Mouse (Mus musculus) midbrain, embryonic 14.5 days (tissue): ENCODE measurements around the gene 2310022B05Rik. TPM values are rescaled to one million over a fixed set of nuclear protein-coding genes. Genes with fewer than 3 reads are reported as not detected.

Experiments used
- ATAC-seq: fragments of 200-750 bp; cut with Nextera tagmentation; 2 replicates; pipeline ENCODE4 v1.8.0; 2017; ENCODE audit warnings: moderate number of reproducible peaks, moderate library complexity; ENCODE audit not compliant: low FRiP score, low TSS enrichment
- DNase-seq: peaks from one replicate; pipeline ENCODE4 v3.0.0-alpha.2; 2015
- H3K27ac ChIP-seq: fragments of 300-500 bp; sonication (generic); replicated peaks from 2 replicates; pipeline ENCODE4 v1.5.1; 2014; ENCODE audit warnings: mild to moderate bottlenecking, low read depth, low read length, moderate library complexity
- H3K27me3 ChIP-seq: fragments of 300-500 bp; sonication (generic); 2 replicates; pipeline ENCODE4 v1.6.1; 2014; ENCODE audit warnings: low read length, control low read depth, mixed read lengths; ENCODE audit not compliant: control insufficient read depth, insufficient read depth
- H3K36me3 ChIP-seq: fragments of 300-500 bp; sonication (generic); 2 replicates; pipeline ENCODE4 v1.6.1; 2014; ENCODE audit warnings: low read length, control low read depth; ENCODE audit not compliant: control insufficient read depth, insufficient read depth
- H3K4me1 ChIP-seq: fragments of 300-500 bp; sonication (generic); 2 replicates; pipeline ENCODE4 v1.6.1; 2014; ENCODE audit warnings: mild to moderate bottlenecking, antibody characterized with exemption, low read length, control low read depth; ENCODE audit not compliant: control insufficient read depth, insufficient read depth
- H3K4me2 ChIP-seq: fragments of 300-500 bp; sonication (generic); 2 replicates; pipeline ENCODE4 v1.6.1; 2014; ENCODE audit warnings: mild to moderate bottlenecking, low read length, moderate library complexity
- H3K4me3 ChIP-seq: fragments of 300-500 bp; sonication (generic); replicated peaks from 2 replicates; pipeline ENCODE4 v1.5.1; 2014; ENCODE audit warnings: low read depth, low read length
- H3K9ac ChIP-seq: fragments of 300-500 bp; sonication (generic); replicated peaks from 2 replicates; pipeline ENCODE4 v1.6.1; 2014; ENCODE audit warnings: mild to moderate bottlenecking, low read length, moderate library complexity
- H3K9me3 ChIP-seq: fragments of 300-500 bp; sonication (generic); 2 replicates; pipeline ENCODE4 v1.6.1; 2016; ENCODE audit warnings: low read length, control low read depth, mixed read lengths; ENCODE audit not compliant: control insufficient read depth
- WGBS: fragments of 180-500 bp; shearing (Covaris S2); extraction: QIAGEN DNeasy Blood & Tissue Kit; methylation state at CpG from one replicate; pipeline ENCODE4 v1.1.7; 2014; 5-methylcytosine and 5-hydroxymethylcytosine counted together
- polyA plus RNA-seq: library from polyadenylated mRNA; unstranded; fragments of >200 nt; fragmentation: Nextera tagmentation; extraction: Ambion mirVana; gene quantifications from 2 replicates; pipeline ENCODE4 v1.2.1, GENCODE M21; 2014

The 2310022B05Rik gene
- polyA plus RNA-seq, result 29.0 and 31.7 TPM in 2 replicates

GRCm38 (mm10) chr8:124663112-124663873, at the start of gene 2310022B05Rik:
2310022B05Rik (minus strand) TSS chr8:124663369.
- Histone ChIP-seq H3K4me3 (peak within 1 kb of the TSS; percentile 89), H3K4me1 (peaks cover 37% of the 10 kb centered on the region), H3K27me3 (no peaks in the 10 kb centered on the region), H3K9ac (peak within 1 kb of the TSS; percentile 83), H3K4me2 (peak within 1 kb of the TSS; percentile 65), H3K27ac (peak within 1 kb of the TSS; percentile 87), H3K9me3 (no peaks in the 10 kb centered on the region), H3K36me3 (no peaks in the 10 kb centered on the region)
- ATAC-seq (peak; percentile 91), DNase-seq (peak; percentile 89)
- WGBS, result 2% methylated on average over 67 of the region's 69 CpGs

GRCm38 (mm10) chr8:124705823-124706222, 42.7 kb upstream of the 2310022B05Rik start:
- no peaks in the 10 kb centered on the region for H3K4me1 ChIP-seq
- DNase-seq, result no peak
- no peak overlapping the region for H3K9ac ChIP-seq
- WGBS, result 96% methylated on average over 8 of the region's 8 CpGs
- peaks cover 65% of the 10 kb centered on the region for H3K36me3 ChIP-seq
- H3K4me2 ChIP-seq, result no peak overlapping the region
- ATAC-seq, result no peak
- H3K4me3 ChIP-seq, result no peak overlapping the region
- H3K27ac ChIP-seq, result no peak overlapping the region
- no peaks in the 10 kb centered on the region for H3K27me3 ChIP-seq
- H3K9me3 ChIP-seq, result no peaks in the 10 kb centered on the region

- 92% methylated on average over 4 of the region's 4 CpGs for WGBS
- peaks cover 70% of the 10 kb centered on the region for H3K36me3 ChIP-seq
These were observed 41.2 kb upstream of the 2310022B05Rik start for GRCm38 (mm10) chr8:124704376-124704775.

GRCm38 (mm10) chr8:124703526-124703925, 40.4 kb upstream of the 2310022B05Rik start:
- no peak for ATAC-seq

More at GRCm38 (mm10) chr8:124704376-124704775, 41.2 kb upstream of the 2310022B05Rik start:
- Histone ChIP-seq H3K27ac (no peak overlapping the region), H3K4me2 (no peak overlapping the region), H3K4me1 (no peaks in the 10 kb centered on the region), H3K4me3 (no peak overlapping the region), H3K9me3 (no peaks in the 10 kb centered on the region), H3K27me3 (no peaks in the 10 kb centered on the region), H3K9ac (no peak overlapping the region)
- ATAC-seq, result no peak
- no peak for DNase-seq

GRCm38 (mm10) chr8:124702183-124702582, 39.0 kb upstream of the 2310022B05Rik start:
- Histone ChIP-seq H3K9ac (no peak overlapping the region), H3K4me2 (no peak overlapping the region), H3K27me3 (no peaks in the 10 kb centered on the region), H3K27ac (no peak overlapping the region), H3K4me3 (no peak overlapping the region), H3K4me1 (no peaks in the 10 kb centered on the region), H3K36me3 (peaks cover 71% of the 10 kb centered on the region), H3K9me3 (no peaks in the 10 kb centered on the region)
- ATAC-seq (no peak), DNase-seq (no peak)
- 87% methylated on average over 3 of the region's 3 CpGs for WGBS

More at GRCm38 (mm10) chr8:124703526-124703925, 40.4 kb upstream of the 2310022B05Rik start:
- no peaks in the 10 kb centered on the region for H3K27me3 ChIP-seq
- H3K4me3 ChIP-seq, result no peak overlapping the region
- H3K4me1 ChIP-seq, result no peaks in the 10 kb centered on the region
- DNase-seq, result no peak
- H3K9ac ChIP-seq, result no peak overlapping the region
- H3K27ac ChIP-seq, result no peak overlapping the region
- H3K9me3 ChIP-seq, result no peaks in the 10 kb centered on the region
- 92% methylated on average over 4 of the region's 4 CpGs for WGBS
- no peak overlapping the region for H3K4me2 ChIP-seq
- H3K36me3 ChIP-seq, result peaks cover 68% of the 10 kb centered on the region

GRCm38 (mm10) chr8:124701023-124701422, 37.9 kb upstream of the 2310022B05Rik start:
- no peak overlapping the region for H3K27ac ChIP-seq
- DNase-seq (no peak), ATAC-seq (no peak)
- WGBS, result 93% methylated on average over 9 of the region's 9 CpGs
- H3K9me3 ChIP-seq, result no peaks in the 10 kb centered on the region
- H3K4me3 ChIP-seq, result no peak overlapping the region
- H3K36me3 ChIP-seq, result peaks cover 65% of the 10 kb centered on the region
- H3K4me2 ChIP-seq, result no peak overlapping the region
- H3K4me1 ChIP-seq, result no peaks in the 10 kb centered on the region
- no peak overlapping the region for H3K9ac ChIP-seq
- no peaks in the 10 kb centered on the region for H3K27me3 ChIP-seq

GRCm38 (mm10) chr8:124700271-124700670, 37.1 kb upstream of the 2310022B05Rik start:
- DNase-seq, result no peak
- ATAC-seq, result no peak
- H3K9ac ChIP-seq, result no peak overlapping the region
- no peak overlapping the region for H3K4me3 ChIP-seq
- no peaks in the 10 kb centered on the region for H3K27me3 ChIP-seq
- no peak overlapping the region for H3K27ac ChIP-seq
- 95% methylated on average over 5 of the region's 5 CpGs for WGBS
- peaks cover 65% of the 10 kb centered on the region for H3K36me3 ChIP-seq
- H3K4me1 ChIP-seq, result no peaks in the 10 kb centered on the region
- H3K9me3 ChIP-seq, result no peaks in the 10 kb centered on the region
- no peak overlapping the region for H3K4me2 ChIP-seq

- no peak overlapping the region for H3K4me2 ChIP-seq
- ATAC-seq (no peak), DNase-seq (no peak)
- H3K27ac ChIP-seq, result no peak overlapping the region
- no peaks in the 10 kb centered on the region for H3K4me1 ChIP-seq
- H3K27me3 ChIP-seq, result no peaks in the 10 kb centered on the region
- no peak overlapping the region for H3K9ac ChIP-seq
- peaks cover 71% of the 10 kb centered on the region for H3K36me3 ChIP-seq
- no peak overlapping the region for H3K4me3 ChIP-seq
- 94% methylated on average over 22 of the region's 22 CpGs for WGBS
- H3K9me3 ChIP-seq, result no peaks in the 10 kb centered on the region
These were observed 32.4 kb upstream of the 2310022B05Rik start for GRCm38 (mm10) chr8:124695424-124696100.
